Mouse (Mus musculus) CH12.LX (cell line): ENCODE data around the gene Scd2. TPM values are rescaled to one million over a fixed set of nuclear protein-coding genes. Genes with fewer than 3 reads are reported as not detected.

Experiments
- DNase-seq: peaks from one replicate; pipeline ENCODE4 v3.0.0-alpha.2; 2013; ENCODE audit errors: extremely low read depth
- H3K27ac ChIP-seq: 2 replicates; pipeline ENCODE4 v1.5.1; 2012; ENCODE audit warnings: low read depth, mild to moderate bottlenecking, control low read depth, moderate library complexity; ENCODE audit not compliant: insufficient read depth
- H3K27me3 ChIP-seq: replicated peaks from 2 replicates; pipeline ENCODE3; 2012; ENCODE audit warnings: inconsistent platforms
- H3K36me3 ChIP-seq, 2 experiments: replicated peaks in 1 of 2; 2 replicates each; pipeline versions ENCODE3 to v1.6.1; 2012; ENCODE audit warnings: inconsistent platforms in 1 of 2, low read length in 1 of 2, mild to moderate bottlenecking in 1 of 2, mixed read lengths in 1 of 2, moderate library complexity in 1 of 2; ENCODE audit not compliant: control insufficient read depth in 1 of 2, insufficient read depth in 1 of 2
- H3K4me1 ChIP-seq, 2 experiments: 2 replicates each; pipeline ENCODE4 v1.6.1; 2012; ENCODE audit warnings: inconsistent platforms in 1 of 2, moderate library complexity in 1 of 2; ENCODE audit not compliant: insufficient read depth in 2 of 2, control insufficient read depth in 1 of 2
- H3K4me2 ChIP-seq: 2 replicates; pipeline ENCODE4 v1.6.1; 2012; ENCODE audit warnings: low read depth, mild to moderate bottlenecking, control low read depth; ENCODE audit not compliant: poor library complexity, insufficient read depth, severe bottlenecking
- H3K4me3 ChIP-seq, 3 experiments: fragments of 150-350 bp in 1 of 3; sonication (generic) in 1 of 3; replicated peaks in 1 of 3; 2 replicates each; pipeline versions ENCODE3 to v1.5.1; 2011 to 2012; ENCODE audit warnings: low read depth in 2 of 3, low read length in 2 of 3, mild to moderate bottlenecking in 2 of 3, moderate library complexity in 2 of 3, control low read depth in 1 of 3, improper control_type of control experiment in 1 of 3, inconsistent platforms in 1 of 3, mixed read lengths in 1 of 3; ENCODE audit not compliant: poor library complexity in 1 of 3
- H3K79me2 ChIP-seq: replicated peaks from 2 replicates; pipeline ENCODE4 v1.6.1; 2012; ENCODE audit warnings: mild to moderate bottlenecking, moderate library complexity; ENCODE audit not compliant: control insufficient read depth, poor library complexity, insufficient read depth, severe bottlenecking; ENCODE audit errors: extremely low read depth
- H3K9ac ChIP-seq: 2 replicates; pipeline ENCODE4 v1.6.1; 2012; ENCODE audit warnings: low read depth, mild to moderate bottlenecking, control low read depth, moderate library complexity; ENCODE audit not compliant: insufficient read depth
- H3K9me3 ChIP-seq: replicated peaks from 2 replicates; pipeline ENCODE3; 2012; ENCODE audit warnings: low read length, inconsistent platforms, mixed read lengths
- CHD1 ChIP-seq: IDR thresholded peaks from 2 replicates; pipeline ENCODE4 v1.6.1; 2012; ENCODE audit warnings: low read depth, low read length, improper control_type of control experiment, inconsistent platforms
- CTCF ChIP-seq, 2 experiments: IDR thresholded peaks in 1 of 2; conservative IDR thresholded peaks in 1 of 2; 2 replicates each; pipeline ENCODE4 v1.5.1; 2011 to 2012; ENCODE audit warnings: low read depth in 2 of 2, low read length in 2 of 2, improper control_type of control experiment in 1 of 2, inconsistent platforms in 1 of 2, mild to moderate bottlenecking in 1 of 2, moderate library complexity in 1 of 2
- E2F4 ChIP-seq: IDR thresholded peaks from 2 replicates; pipeline ENCODE4 v1.6.1; 2011; ENCODE audit warnings: low read depth, low read length, improper control_type of control experiment; ENCODE audit not compliant: insufficient replicate concordance
- ETS1 ChIP-seq: conservative IDR thresholded peaks from 2 replicates; pipeline ENCODE4 v1.6.1; 2012; ENCODE audit warnings: low read depth, mild to moderate bottlenecking, inconsistent platforms, low read length, improper control_type of control experiment, moderate library complexity
- GABPA ChIP-seq: IDR thresholded peaks from 2 replicates; pipeline ENCODE4 v1.6.1; 2012; ENCODE audit warnings: low read depth, low read length, improper control_type of control experiment, inconsistent platforms; ENCODE audit not compliant: insufficient replicate concordance
- HCFC1 ChIP-seq: IDR thresholded peaks from 2 replicates; pipeline ENCODE4 v1.6.1; 2012; ENCODE audit warnings: low read depth, mild to moderate bottlenecking, inconsistent platforms, low read length, improper control_type of control experiment
- IRF4 ChIP-seq: IDR thresholded peaks from 2 replicates; pipeline ENCODE4 v1.6.1; 2014; ENCODE audit warnings: low read depth, mild to moderate bottlenecking, inconsistent platforms, low read length, improper control_type of control experiment
- KAT2A ChIP-seq: IDR thresholded peaks from 2 replicates; pipeline ENCODE4 v1.6.1; 2012; ENCODE audit warnings: low read length, improper control_type of control experiment, inconsistent platforms; ENCODE audit not compliant: insufficient replicate concordance
- MAZ ChIP-seq: IDR thresholded peaks from 2 replicates; pipeline ENCODE4 v1.6.1; 2012; ENCODE audit warnings: low read depth, mild to moderate bottlenecking, inconsistent platforms, low read length, improper control_type of control experiment, moderate library complexity
- NELFE ChIP-seq: IDR thresholded peaks from 2 replicates; pipeline ENCODE4 v1.6.1; 2011; ENCODE audit warnings: low read depth, low read length, improper control_type of control experiment
- NRF1 ChIP-seq: IDR thresholded peaks from 2 replicates; pipeline ENCODE4 v1.6.1; 2014; ENCODE audit warnings: low read depth, mild to moderate bottlenecking, inconsistent platforms, low read length, improper control_type of control experiment, moderate library complexity
- PAX5 ChIP-seq: IDR thresholded peaks from 2 replicates; pipeline ENCODE4 v1.6.1; 2012; ENCODE audit warnings: low read length, inconsistent platforms, mixed read lengths
- POLR2A ChIP-seq: IDR thresholded peaks from 2 replicates; pipeline ENCODE4 v1.6.1; 2011; ENCODE audit warnings: low read depth, mild to moderate bottlenecking, improper control_type of control experiment, low read length
- RAD21 ChIP-seq: IDR thresholded peaks from 2 replicates; pipeline ENCODE4 v1.6.1; 2011; ENCODE audit warnings: low read depth, mild to moderate bottlenecking, low read length, improper control_type of control experiment, moderate library complexity
- RCOR1 ChIP-seq: conservative IDR thresholded peaks from 2 replicates; pipeline ENCODE4 v1.6.1; 2012; ENCODE audit warnings: low read depth, mild to moderate bottlenecking, inconsistent platforms, low read length, improper control_type of control experiment
- SIN3A ChIP-seq: IDR thresholded peaks from 2 replicates; pipeline ENCODE4 v1.6.1; 2012; ENCODE audit warnings: low read length, improper control_type of control experiment, inconsistent platforms
- TCF12 ChIP-seq: IDR thresholded peaks from 2 replicates; pipeline ENCODE4 v1.6.1; 2014; ENCODE audit warnings: low read depth, mild to moderate bottlenecking, inconsistent platforms, low read length, improper control_type of control experiment
- UBTF ChIP-seq: IDR thresholded peaks from 2 replicates; pipeline ENCODE4 v1.6.1; 2012; ENCODE audit warnings: low read depth, mild to moderate bottlenecking, inconsistent platforms, low read length, improper control_type of control experiment, moderate library complexity
- USF1 ChIP-seq: IDR thresholded peaks from 2 replicates; pipeline ENCODE4 v1.6.1; 2014; ENCODE audit warnings: low read depth, mild to moderate bottlenecking, inconsistent platforms, low read length, improper control_type of control experiment
- ZC3H11A ChIP-seq: IDR thresholded peaks from 2 replicates; pipeline ENCODE4 v1.6.1; 2012; ENCODE audit warnings: low read depth, mild to moderate bottlenecking, inconsistent platforms, low read length, improper control_type of control experiment
- ZKSCAN1 ChIP-seq: IDR thresholded peaks from 2 replicates; pipeline ENCODE4 v1.6.1; 2012; ENCODE audit warnings: low read depth, inconsistent platforms, low read length, improper control_type of control experiment, borderline replicate concordance
- ZNF384 ChIP-seq: IDR thresholded peaks from 2 replicates; pipeline ENCODE4 v1.6.1; 2012; ENCODE audit warnings: low read depth, low read length, improper control_type of control experiment, inconsistent platforms
- dilution Hi-C: fragments of 300-500 bp; cut with MboI; formaldehyde crosslinking; loops from 2 replicates; pipeline ENCODE4 v1.14.3; 2020; ENCODE audit warnings: low sequenced_read_pairs; ENCODE audit not compliant: extremely low pct_unique_long_range_greater_than_20kb, extremely low pct_ligation_motif_present
- in situ Hi-C: fragments of 300-500 bp; cut with MboI; formaldehyde crosslinking; loops from 3 replicates; pipeline ENCODE4 v1.14.3; 2019; ENCODE audit warnings: low sequenced_read_pairs, low pct_ligation_motif_present, low pct_unique_long_range_greater_than_20kb, mixed read lengths
- polyA plus RNA-seq: library from polyadenylated mRNA; unstranded; fragments of >175 nt; gene quantifications from 2 replicates; pipeline ENCODE4 v1.2.1, GENCODE M21; 2012; ENCODE audit warnings: low read depth; ENCODE audit not compliant: insufficient read length
- total RNA-seq, 2 experiments: library from RNA; depleted of rRNA; stranded (reverse); fragments of 300-350 nt in 1 of 2; fragments of >200 nt in 1 of 2; gene quantifications; 2 replicates each; pipeline ENCODE4 v1.2.3; 2012 to 2014

The Scd2 gene
- total and polyA plus RNA-seq, 3 experiments, result 205 to 408 (median 212) TPM

DNA sequence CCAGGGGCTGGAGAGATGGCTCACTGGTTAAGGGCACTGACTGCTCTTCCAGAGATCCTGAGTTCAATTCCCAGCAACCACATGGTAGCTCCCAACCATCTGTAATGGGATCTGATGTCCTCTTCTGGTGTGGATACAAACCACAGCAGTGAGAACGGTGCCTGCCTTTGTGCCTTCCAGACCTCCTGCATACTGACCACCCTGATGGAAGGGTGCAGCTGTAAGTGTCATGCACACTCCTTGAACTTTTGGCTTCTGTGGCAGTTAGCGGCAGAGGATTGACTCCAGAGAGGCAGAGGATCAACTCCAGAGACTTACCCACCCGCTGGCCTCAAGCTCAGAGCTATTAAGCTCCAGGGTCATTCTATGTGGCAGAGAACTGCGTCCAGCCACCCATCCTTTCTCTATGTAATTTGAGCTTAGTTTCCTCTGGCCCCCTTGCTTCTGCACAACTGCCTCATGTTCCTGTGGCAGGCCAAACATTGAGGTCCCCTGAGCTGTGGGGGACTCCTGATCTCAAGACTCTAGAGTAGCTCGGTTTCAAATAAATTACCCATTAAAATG is 23.4 kb downstream of the Scd2 start:
- peaks cover 0 to 3% of the 10 kb centered on the region in 2 experiments for H3K36me3 ChIP-seq
- no peak overlapping the region for H3K27ac ChIP-seq
- H3K9ac ChIP-seq, result no peak overlapping the region
- H3K4me3 ChIP-seq, result no peak overlapping the region
- TF ChIP-seq PAX5 (no peak), USF1 (no peak), IRF4 (no peak), CTCF (conservative IDR thresholded peaks at IDR 0.05 in 1 of 2, IDR thresholded peaks at IDR 0.05 in 1 of 2; ENCODE audit: low read depth in 2 of 2, low read length in 2 of 2) (no peak), KAT2A (no peak), TCF12 (no peak), MAZ (no peak), POLR2A (no peak)
- H3K4me1 ChIP-seq, result peaks cover 0 to 3% of the 10 kb centered on the region in 2 experiments; a peak in 2 of 4 replicates
- in situ Hi-C loops, result no loop called here
- H3K27me3 ChIP-seq, result no peaks in the 10 kb centered on the region
- no peaks in the 10 kb centered on the region for H3K79me2 ChIP-seq
- no peak for DNase-seq
- dilution Hi-C loops, result no loop called here
- no peak overlapping the region for H3K4me2 ChIP-seq
- H3K9me3 ChIP-seq, result peaks cover 3% of the 10 kb centered on the region

DNA sequence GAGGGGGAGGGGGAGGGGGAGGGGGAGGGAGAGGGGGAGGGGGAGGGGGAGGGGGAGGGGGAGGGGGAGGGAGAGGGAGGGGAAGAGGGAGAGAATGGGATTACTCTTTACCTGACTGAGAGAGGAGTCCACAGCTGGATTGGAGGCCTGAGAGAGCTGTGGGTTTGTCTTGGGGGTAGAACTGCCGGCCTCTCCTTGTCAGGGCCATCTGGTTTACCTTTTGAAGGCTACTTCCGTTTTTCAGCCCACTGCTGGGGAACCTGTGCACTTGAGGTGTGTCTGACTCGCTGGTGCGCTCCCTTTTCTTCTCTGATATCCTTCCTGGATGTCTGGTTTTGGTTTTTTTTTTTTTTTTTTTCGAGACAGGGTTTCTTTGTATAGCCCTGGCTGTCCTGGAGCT is 23.9 kb downstream of the Scd2 start:
- dilution Hi-C loops, result no loop called here
- in situ Hi-C loops, result no loop called here
- H3K9ac ChIP-seq, result no peak overlapping the region

More for the DNA sequence above, 23.9 kb downstream of the Scd2 start:
- H3K79me2 ChIP-seq, result no peaks in the 10 kb centered on the region
- no peaks in the 10 kb centered on the region for H3K4me1 ChIP-seq
- H3K36me3 ChIP-seq, result peaks cover 0 to 3% of the 10 kb centered on the region in 2 experiments
- no peak overlapping the region for H3K4me2 ChIP-seq
- H3K27ac ChIP-seq, result no peak overlapping the region
- H3K27me3 ChIP-seq, result no peaks in the 10 kb centered on the region
- DNase-seq, result no peak
- no peak overlapping the region for H3K4me3 ChIP-seq
- H3K9me3 ChIP-seq, result peaks cover 3% of the 10 kb centered on the region
- TF ChIP-seq ETS1 (no peak), CHD1 (no peak), ZC3H11A (no peak), POLR2A (no peak), IRF4 (no peak), RAD21 (no peak), UBTF (no peak), GABPA (no peak), NRF1 (no peak), HCFC1 (no peak), NELFE (no peak), RCOR1 (no peak), E2F4 (no peak), ZKSCAN1 (no peak), CTCF (conservative IDR thresholded peaks at IDR 0.05 in 1 of 2, IDR thresholded peaks at IDR 0.05 in 1 of 2; ENCODE audit: low read depth in 2 of 2, low read length in 2 of 2) (no peak), SIN3A (no peak), ZNF384 (no peak), PAX5 (no peak)
